Mouse (Mus musculus) testis, adult 2 months (tissue): Measurements from ENCODE around the gene Gm7168. TPM values are rescaled to one million over a fixed set of nuclear protein-coding genes. Genes with fewer than 3 reads are reported as not detected.
"Not testable (repeated sequence)": the region's sequence is repeated elsewhere in the genome, so short reads cannot be mapped to it uniquely, and the experiment has no call there.

Source experiments
- H3K27ac ChIP-seq: fragments of 200-500 bp; 2 replicates; pipeline ENCODE4 v1.5.1; 2012; ENCODE audit warnings: low read depth, low read length; ENCODE audit not compliant: control insufficient read depth, insufficient read depth
- H3K27me3 ChIP-seq: fragments of 200-500 bp; 2 replicates; pipeline ENCODE4 v1.6.1; 2012; ENCODE audit warnings: mild to moderate bottlenecking, low read length, moderate library complexity; ENCODE audit not compliant: control insufficient read depth, insufficient read depth
- H3K36me3 ChIP-seq: fragments of 200-500 bp; 2 replicates; pipeline ENCODE4 v1.6.1; 2012; ENCODE audit warnings: mild to moderate bottlenecking, low read length; ENCODE audit not compliant: control insufficient read depth, insufficient read depth
- H3K4me1 ChIP-seq: fragments of 200-500 bp; 2 replicates; pipeline ENCODE4 v1.6.1; 2012; ENCODE audit warnings: low read length; ENCODE audit not compliant: control insufficient read depth, insufficient read depth
- H3K4me3 ChIP-seq: fragments of 200-500 bp; 2 replicates; pipeline ENCODE4 v1.5.1; 2012; ENCODE audit warnings: low read depth, mild to moderate bottlenecking, low read length, moderate library complexity, mixed read lengths; ENCODE audit not compliant: control insufficient read depth
- CTCF ChIP-seq: fragments of 200-500 bp; IDR thresholded peaks from 2 replicates; pipeline ENCODE4 v1.5.1; 2012; ENCODE audit warnings: low read depth, mild to moderate bottlenecking, inconsistent platforms, low read length, moderate library complexity; ENCODE audit not compliant: control insufficient read depth, insufficient read depth, insufficient replicate concordance
- POLR2A ChIP-seq: fragments of 200-500 bp; IDR thresholded peaks from 2 replicates; pipeline ENCODE4 v1.6.1; 2012; ENCODE audit warnings: low read depth, mild to moderate bottlenecking, inconsistent platforms, low read length, moderate library complexity; ENCODE audit not compliant: control insufficient read depth
- polyA plus RNA-seq: library from polyadenylated mRNA; depleted of rRNA; stranded (reverse); fragments of >200 nt; gene quantifications from 2 replicates; pipeline ENCODE4 v1.2.3, GENCODE M21; 2012; rRNA removed

Gm7168 gene
- 3.9 and 4.0 TPM in 2 replicates for polyA plus RNA-seq

DNA sequence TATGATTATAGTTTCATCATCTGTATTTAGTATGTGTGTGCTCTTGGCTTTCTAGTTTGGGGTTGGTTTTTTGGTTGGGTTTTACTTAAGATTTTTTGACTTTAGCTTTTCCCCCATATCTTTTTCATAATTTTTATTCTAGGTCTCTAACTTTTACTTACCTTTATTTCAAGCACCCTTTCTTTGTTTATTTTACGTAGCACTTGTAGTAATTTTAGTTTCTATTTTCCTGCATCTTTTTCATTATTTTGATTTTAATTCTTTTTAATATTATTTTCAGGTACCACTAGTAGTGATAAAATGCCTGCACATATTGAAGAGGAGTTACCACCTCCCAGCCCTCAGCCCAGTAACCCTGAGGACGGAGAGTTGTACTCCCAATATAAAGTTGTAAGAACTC lies at the start of gene Gm7168:
Gene Gm7168, plus strand, starts transcription at position 301 of the 400 bp plus-strand sequence.
- H3K27me3 ChIP-seq, H3K27ac ChIP-seq: not testable (repeated sequence)

GRCm38 (mm10) chr17:13898838-13899237 lies 49.3 kb upstream of the Gm7168 start:
- H3K36me3 ChIP-seq = no peaks in the 10 kb centered on the region
- no peaks in the 10 kb centered on the region for H3K4me1 ChIP-seq
- H3K27me3 ChIP-seq = no peaks in the 10 kb centered on the region
- TF ChIP-seq CTCF (no peak), POLR2A (no peak)
- no peak overlapping the region for H3K4me3 ChIP-seq
- no peak overlapping the region for H3K27ac ChIP-seq

More for the DNA sequence above, at the start of gene Gm7168:
- H3K36me3 ChIP-seq, H3K4me1 ChIP-seq: not testable (repeated sequence)
- peak within 1 kb of the TSS; percentile 15; the same call in 1 of the 2 replicates for H3K4me3 ChIP-seq

GRCm38 (mm10) chr17:13899241-13899640 lies 48.9 kb upstream of the Gm7168 start:
- Histone ChIP-seq H3K36me3 (no peaks in the 10 kb centered on the region), H3K4me1 (no peaks in the 10 kb centered on the region), H3K27ac (no peak overlapping the region), H3K27me3 (no peaks in the 10 kb centered on the region), H3K4me3 (no peak overlapping the region)
- TF ChIP-seq CTCF (no peak), POLR2A (no peak)

GRCm38 (mm10) chr17:13903793-13904192 lies 44.4 kb upstream of the Gm7168 start:
- TF ChIP-seq CTCF (no peak), POLR2A (no peak)
- Histone ChIP-seq H3K36me3 (no peaks in the 10 kb centered on the region), H3K27me3 (no peaks in the 10 kb centered on the region)

DNA sequence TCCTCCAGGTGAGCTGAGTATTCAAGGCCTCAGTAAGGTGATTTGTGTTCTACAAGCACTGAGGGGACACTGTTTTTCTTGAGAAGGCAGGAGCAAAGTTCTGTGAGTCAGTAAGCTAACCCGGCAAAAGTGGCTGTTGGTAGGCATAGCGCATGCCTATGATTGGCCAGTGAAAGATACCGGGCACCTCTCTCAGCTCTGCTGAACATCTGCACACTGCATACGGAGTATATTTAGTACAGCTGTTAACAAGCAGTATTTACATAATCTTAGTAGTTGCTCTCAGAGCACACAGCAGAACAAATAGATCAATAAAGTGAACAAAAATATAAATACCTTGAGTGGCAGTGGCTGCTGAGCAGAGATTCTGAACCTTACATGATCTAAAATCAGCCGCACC lies 41.1 kb upstream of the Gm7168 start:
- no peak overlapping the region for H3K27ac ChIP-seq
- no peaks in the 10 kb centered on the region for H3K36me3 ChIP-seq
- TF ChIP-seq CTCF = no peak
- no peak for TF ChIP-seq POLR2A
- H3K27me3 ChIP-seq = no peaks in the 10 kb centered on the region
- no peaks in the 10 kb centered on the region for H3K4me1 ChIP-seq
- H3K4me3 ChIP-seq = no peak overlapping the region

More at GRCm38 (mm10) chr17:13903793-13904192, 44.4 kb upstream of the Gm7168 start:
- Histone ChIP-seq H3K4me1 (no peaks in the 10 kb centered on the region), H3K27ac (no peak overlapping the region), H3K4me3 (no peak overlapping the region)

DNA sequence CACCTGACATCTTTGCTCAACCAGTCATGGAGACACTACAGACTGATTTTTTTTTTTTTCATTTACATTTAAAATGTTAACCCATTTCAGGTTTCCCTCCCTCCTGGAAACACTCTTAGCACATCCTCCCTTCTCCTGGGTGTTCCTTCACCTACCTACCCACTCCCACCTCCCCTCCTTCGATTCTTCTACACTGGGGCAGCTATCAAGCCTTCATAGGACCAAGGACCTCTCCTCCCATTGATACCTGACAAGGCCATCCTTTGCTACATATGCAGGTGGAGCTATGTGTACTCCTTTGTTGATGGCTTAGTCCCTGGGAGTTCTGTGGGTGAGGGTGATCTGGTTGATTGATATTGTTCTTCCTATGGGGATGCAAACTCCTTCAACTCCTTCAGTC lies 40.5 kb upstream of the Gm7168 start:
- TF ChIP-seq CTCF = no peak
- no peak for TF ChIP-seq POLR2A
- no peaks in the 10 kb centered on the region for H3K36me3 ChIP-seq
- H3K4me1 ChIP-seq = no peaks in the 10 kb centered on the region
- H3K27ac ChIP-seq = no peak overlapping the region
- no peaks in the 10 kb centered on the region for H3K27me3 ChIP-seq
- H3K4me3 ChIP-seq = no peak overlapping the region

DNA sequence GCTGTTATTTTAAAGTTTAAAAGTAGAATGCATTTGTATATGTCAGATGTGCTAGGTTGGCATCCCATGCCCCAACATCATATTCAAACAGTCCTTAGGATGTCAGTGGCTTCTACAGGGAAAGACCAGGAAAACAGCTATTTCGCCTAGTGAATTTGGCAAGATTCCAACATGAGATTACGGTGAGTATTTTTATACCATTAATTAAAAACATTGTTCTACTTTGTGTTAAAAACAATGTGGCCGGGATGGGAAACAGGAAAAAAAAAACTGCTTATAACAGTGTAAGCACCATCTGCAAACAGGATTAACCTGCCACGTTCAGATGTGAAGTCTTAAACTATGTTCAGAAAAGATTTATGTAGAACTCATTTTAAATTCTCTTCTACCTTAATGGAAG lies 34.2 kb upstream of the Gm7168 start:
- no peak overlapping the region for H3K4me3 ChIP-seq
- no peaks in the 10 kb centered on the region for H3K36me3 ChIP-seq
- H3K27me3 ChIP-seq = no peaks in the 10 kb centered on the region
- no peak overlapping the region for H3K27ac ChIP-seq
- TF ChIP-seq CTCF (no peak), POLR2A (no peak)
- no peaks in the 10 kb centered on the region for H3K4me1 ChIP-seq

DNA sequence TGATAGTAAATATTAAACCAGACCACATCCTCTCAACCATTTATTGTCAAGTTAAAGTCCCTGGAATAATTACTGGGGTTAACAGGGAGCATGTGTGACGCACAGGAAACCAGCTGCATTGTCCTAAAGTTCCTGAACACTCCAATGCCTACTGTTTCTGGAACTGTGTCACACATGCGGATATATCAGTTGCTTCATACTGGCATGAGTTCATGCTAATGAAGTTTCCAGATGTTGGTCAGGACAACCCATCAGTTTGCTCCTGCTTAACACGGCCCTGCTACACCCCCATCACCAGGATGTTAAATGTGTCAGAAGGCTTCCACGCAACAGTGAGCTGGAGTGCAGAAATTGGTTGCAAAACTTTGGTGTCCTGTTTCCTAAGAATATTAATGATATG lies 33.6 kb upstream of the Gm7168 start:
- no peaks in the 10 kb centered on the region for H3K36me3 ChIP-seq
- H3K4me1 ChIP-seq = no peaks in the 10 kb centered on the region
- H3K27me3 ChIP-seq = no peaks in the 10 kb centered on the region
- no peak overlapping the region for H3K4me3 ChIP-seq
- H3K27ac ChIP-seq = no peak overlapping the region
- TF ChIP-seq POLR2A (no peak), CTCF (no peak)
